ENCODE assay signal across 13 mouse cellular contexts in the genomic region with DNA sequence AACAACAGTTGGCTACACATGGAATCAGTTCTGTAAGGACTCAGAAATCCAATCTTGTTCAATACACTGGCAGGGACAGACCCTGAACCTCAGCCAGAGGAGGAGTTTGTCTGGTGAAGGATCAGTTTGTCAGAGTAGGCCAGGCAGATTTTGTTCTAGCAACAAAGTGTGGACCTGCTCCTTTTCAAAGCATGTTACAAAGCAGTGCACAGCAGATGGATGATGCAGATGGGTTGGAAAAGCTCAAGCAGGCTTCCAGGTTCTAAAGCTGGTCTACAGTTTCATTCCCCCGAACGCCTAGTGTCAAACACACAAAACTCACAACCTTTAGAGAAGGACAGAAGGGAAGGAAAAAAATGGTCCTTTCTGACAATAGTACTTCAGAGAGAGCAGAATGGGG. TPM values are rescaled to one million over a fixed set of nuclear protein-coding genes. Genes with fewer than 3 reads are reported as not detected.
DNase-seq lines count a peak whose midpoint lies in the region; ATAC-seq lines count a peak whose summit lies in the region.
"Had no signal": no experiment of that assay in that cellular context is flagged by ENCODE, and none has a peak within 500 bp of the region (broad histone marks: within the 10 kb centered on the region; RNA-seq: fewer than 3 reads in every experiment).

No protein-coding gene starts in this region.

- no peaks in the 10 kb centered on the region for H3K9me3 ChIP-seq in liver, embryonic 15.5 days (replicated peaks)
- H3K9me3 ChIP-seq: megakaryocyte, embryonic 14.5 days had no signal

- H3K4me2 ChIP-seq in liver, embryonic 15.5 days, result no peak overlapping the region
- H3K4me2 ChIP-seq: heart, embryonic 11.5 days; lung, embryonic 14.5 days had no signal

- no peak for ATAC-seq in liver, embryonic 15.5 days (ENCODE audit: insufficient read depth)

- H3K27ac ChIP-seq in liver, embryonic 15.5 days (replicated peaks), result peak overlapping the region; percentile 49; the same call in 1 of the 2 replicates

- H3K36me3 ChIP-seq in liver, embryonic 15.5 days (replicated peaks), result no peaks in the 10 kb centered on the region

- H3K9ac ChIP-seq in liver, embryonic 15.5 days, result no peak overlapping the region
- H3K9ac ChIP-seq: lung, embryonic 14.5 days had no signal

- H3K4me3 ChIP-seq in liver, embryonic 15.5 days (replicated peaks), result no peak overlapping the region
- H3K4me3 ChIP-seq: megakaryocyte, embryonic 14.5 days had no signal

- peak; percentile 14 to 33 for DNase-seq in cerebellum, adult 18-20 months
- no peak for DNase-seq in cerebellum, adult 8-10 months
- DNase-seq in cerebellum, adult 9-11 months, result peak; percentile 17
- DNase-seq in layer of hippocampus, postnatal 10 days (ENCODE audit: low spot score in 2 of 2), result peak; percentile 24 to 29
- DNase-seq in kidney, postnatal 25 days, result no peak
- no peak for DNase-seq in urinary bladder, adult 18-20 months (ENCODE audit: low spot score in 2 of 2)
- no peak for DNase-seq in kidney, adult 18-20 months
- DNase-seq: heart, postnatal 4 days; lung, embryonic 14.5 days; thymus, postnatal 25 days had no signal

- no peaks in the 10 kb centered on the region for H3K27me3 ChIP-seq in liver, embryonic 15.5 days

- H3K4me1 ChIP-seq in liver, embryonic 15.5 days (replicated peaks), result peaks cover 57% of the 10 kb centered on the region

- WGBS in liver, embryonic 15.5 days (ENCODE audit: insufficient replicate concordance), result 91% methylated on average over 2 of the region's 2 CpGs

RNA-seq across cellular contexts. Expression of a gene that starts 31.6 kb away (rescaled TPM):
- 10 to 100 TPM; 21.9 to 24.2 TPM for total RNA-seq in layer of hippocampus, postnatal 10 days (2021)
- 5.8 and 6.1 TPM in 2 replicates for polyA plus RNA-seq in liver, embryonic 15.5 days (2015; fragmentation: Nextera tagmentation; extraction: Ambion mirVana)

Comparison
In these comparisons a context has a peak if more than half of its experiments do, and no peak if none do; other contexts are left out.
1. DNase-seq: peak in cerebellum, adult 18-20 months (2 of 2), cerebellum, adult 9-11 months (single experiment) and layer of hippocampus, postnatal 10 days (2 of 2); none in cerebellum, adult 8-10 months (single experiment), kidney, postnatal 25 days (0 of 2), urinary bladder, adult 18-20 months (0 of 2) and kidney, adult 18-20 months (single experiment).